Mouse (Mus musculus): Measurements from ENCODE around the gene Kti12. TPM values are rescaled to one million over a fixed set of nuclear protein-coding genes. Genes with fewer than 3 reads are reported as not detected.

Gene Kti12
- total RNA-seq (2012; rRNA removed): 26.2 and 26.7 TPM in 2 replicates

- in situ Hi-C loops (cut with MboI; ENCODE audit: low sequenced_read_pairs in 2 of 2, unreplicated experiment in 2 of 2): no loop called here
- Histone ChIP-seq H3K9ac (ENCODE audit: insufficient read depth, low read depth, low read length, poor library complexity, severe bottlenecking) (peak within 1 kb of the TSS; percentile 97), H3K4me3 (ENCODE audit: insufficient read depth in 1 of 2, low read depth in 1 of 2, low read length in 2 of 2, poor library complexity in 1 of 2, severe bottlenecking in 1 of 2) (peak within 1 kb of the TSS; percentile 93 to 98), H3K36me3 (ENCODE audit: control insufficient read depth, insufficient read depth, low read length, poor library complexity, severe bottlenecking) (peaks cover 4% of the 10 kb centered on the region; the same call in 1 of the 2 replicates), H3K9me3 (ENCODE audit: control insufficient read depth, insufficient read depth, low read depth, low read length) (no peaks in the 10 kb centered on the region), H3K27ac (ENCODE audit: insufficient read depth, low read depth, low read length, poor library complexity, severe bottlenecking) (no peak within 1 kb of the TSS; the same call in 1 of the 2 replicates), H3K4me1 (ENCODE audit: control insufficient read depth in 2 of 2, insufficient read depth in 2 of 2, low read length in 2 of 2, poor library complexity in 1 of 2) (peaks cover 2 to 4% of the 10 kb centered on the region in 2 experiments; a peak in 2 of 4 replicates)
- TF ChIP-seq MAFK (IDR thresholded peaks at IDR 0.05; ENCODE audit: insufficient read depth, low read depth, low read length): no peak
- no peak for TF ChIP-seq ZNF384 (IDR thresholded peaks at IDR 0.05; ENCODE audit: low read depth, low read length)
- peak; percentile 60 for TF ChIP-seq HCFC1 (IDR thresholded peaks at IDR 0.05; ENCODE audit: borderline replicate concordance, insufficient read depth, low read length)
- peak; percentile 63 for DNase-seq (ENCODE audit: low read depth, low spot score)
These were observed at the start of gene Kti12 for GRCm38 (mm10) chr4:108847715-108848504. TSS of gene Kti12 (plus strand) at chr4:108847785.

- Histone ChIP-seq H3K4me3 (ENCODE audit: insufficient read depth in 1 of 2, low read depth in 1 of 2, low read length in 2 of 2, poor library complexity in 1 of 2, severe bottlenecking in 1 of 2) (no peak overlapping the region), H3K27ac (ENCODE audit: insufficient read depth, low read depth, low read length, poor library complexity, severe bottlenecking) (no peak overlapping the region), H3K9ac (ENCODE audit: insufficient read depth, low read depth, low read length, poor library complexity, severe bottlenecking) (no peak overlapping the region), H3K4me1 (ENCODE audit: control insufficient read depth in 2 of 2, insufficient read depth in 2 of 2, low read length in 2 of 2, poor library complexity in 1 of 2) (peaks cover 0 to 3% of the 10 kb centered on the region in 2 experiments; a peak in 2 of 4 replicates), H3K36me3 (ENCODE audit: control insufficient read depth, insufficient read depth, low read length, poor library complexity, severe bottlenecking) (no peaks in the 10 kb centered on the region), H3K9me3 (ENCODE audit: control insufficient read depth, insufficient read depth, low read depth, low read length) (no peaks in the 10 kb centered on the region)
- peak; percentile 38 for DNase-seq (ENCODE audit: low read depth, low spot score)
- TF ChIP-seq ZC3H11A (IDR thresholded peaks at IDR 0.05; ENCODE audit: borderline replicate concordance, low read depth, low read length) (peak; percentile 20; the same call in 1 of the 2 replicates), CHD2 (IDR thresholded peaks at IDR 0.05; ENCODE audit: low read depth, low read length) (no peak)
- in situ Hi-C loops (cut with MboI; ENCODE audit: low sequenced_read_pairs in 2 of 2, unreplicated experiment in 2 of 2): no loop called here
These were observed 49.3 kb upstream of the Kti12 start for GRCm38 (mm10) chr4:108798083-108798830.

GRCm38 (mm10) chr4:108803535-108803934 is 44.0 kb upstream of the Kti12 start:
- Histone ChIP-seq H3K27ac (ENCODE audit: insufficient read depth, low read depth, low read length, poor library complexity, severe bottlenecking) (no peak overlapping the region), H3K36me3 (ENCODE audit: control insufficient read depth, insufficient read depth, low read length, poor library complexity, severe bottlenecking) (no peaks in the 10 kb centered on the region), H3K9ac (ENCODE audit: insufficient read depth, low read depth, low read length, poor library complexity, severe bottlenecking) (no peak overlapping the region), H3K9me3 (ENCODE audit: control insufficient read depth, insufficient read depth, low read depth, low read length) (no peaks in the 10 kb centered on the region), H3K4me3 (ENCODE audit: insufficient read depth in 1 of 2, low read depth in 1 of 2, low read length in 2 of 2, poor library complexity in 1 of 2, severe bottlenecking in 1 of 2) (no peak overlapping the region), H3K4me1 (ENCODE audit: control insufficient read depth in 2 of 2, insufficient read depth in 2 of 2, low read length in 2 of 2, poor library complexity in 1 of 2) (no peaks in the 10 kb centered on the region; a peak in 1 of 4 replicates)
- no peak for DNase-seq (ENCODE audit: low read depth, low spot score)
- TF ChIP-seq ZC3H11A (IDR thresholded peaks at IDR 0.05; ENCODE audit: borderline replicate concordance, low read depth, low read length) (no peak), MAFK (IDR thresholded peaks at IDR 0.05; ENCODE audit: insufficient read depth, low read depth, low read length) (no peak), CHD2 (IDR thresholded peaks at IDR 0.05; ENCODE audit: low read depth, low read length) (no peak), ZNF384 (IDR thresholded peaks at IDR 0.05; ENCODE audit: low read depth, low read length) (no peak), HCFC1 (IDR thresholded peaks at IDR 0.05; ENCODE audit: borderline replicate concordance, insufficient read depth, low read length) (no peak)
- in situ Hi-C loops (cut with MboI; ENCODE audit: low sequenced_read_pairs in 2 of 2, unreplicated experiment in 2 of 2): no loop called here

DNA sequence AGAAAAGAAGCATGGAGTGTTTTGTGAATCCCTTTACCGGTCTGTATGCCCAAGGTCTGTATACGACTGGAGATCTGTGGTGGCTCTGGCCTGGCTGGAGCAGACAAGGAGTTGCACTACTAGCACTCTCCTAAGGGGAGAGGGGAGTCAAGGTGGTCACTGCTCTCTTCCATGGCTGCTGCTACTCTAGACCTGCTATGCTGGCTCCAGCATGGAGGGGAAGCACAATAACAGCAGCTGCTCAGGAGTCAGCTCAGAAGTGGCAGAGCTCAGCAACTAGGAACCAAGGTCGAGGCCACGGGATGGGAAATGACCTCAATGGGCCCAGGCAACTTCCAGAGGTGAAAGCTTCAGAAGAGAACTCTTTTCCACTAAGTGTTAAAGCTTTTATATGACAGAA is 36.4 kb upstream of the Kti12 start:
- Histone ChIP-seq H3K27ac (ENCODE audit: insufficient read depth, low read depth, low read length, poor library complexity, severe bottlenecking) (no peak overlapping the region), H3K36me3 (ENCODE audit: control insufficient read depth, insufficient read depth, low read length, poor library complexity, severe bottlenecking) (no peaks in the 10 kb centered on the region), H3K9me3 (ENCODE audit: control insufficient read depth, insufficient read depth, low read depth, low read length) (no peaks in the 10 kb centered on the region), H3K4me1 (ENCODE audit: control insufficient read depth in 2 of 2, insufficient read depth in 2 of 2, low read length in 2 of 2, poor library complexity in 1 of 2) (no peaks in the 10 kb centered on the region), H3K4me3 (ENCODE audit: insufficient read depth in 1 of 2, low read depth in 1 of 2, low read length in 2 of 2, poor library complexity in 1 of 2, severe bottlenecking in 1 of 2) (no peak overlapping the region), H3K9ac (ENCODE audit: insufficient read depth, low read depth, low read length, poor library complexity, severe bottlenecking) (no peak overlapping the region)
- no peak for DNase-seq (ENCODE audit: low read depth, low spot score)
- TF ChIP-seq MAFK (IDR thresholded peaks at IDR 0.05; ENCODE audit: insufficient read depth, low read depth, low read length): no peak
- no peak for TF ChIP-seq CHD2 (IDR thresholded peaks at IDR 0.05; ENCODE audit: low read depth, low read length)
- TF ChIP-seq HCFC1 (IDR thresholded peaks at IDR 0.05; ENCODE audit: borderline replicate concordance, insufficient read depth, low read length): no peak
- no peak for TF ChIP-seq ZNF384 (IDR thresholded peaks at IDR 0.05; ENCODE audit: low read depth, low read length)
- no peak for TF ChIP-seq ZC3H11A (IDR thresholded peaks at IDR 0.05; ENCODE audit: borderline replicate concordance, low read depth, low read length)
- in situ Hi-C loops (cut with MboI; ENCODE audit: low sequenced_read_pairs in 2 of 2, unreplicated experiment in 2 of 2): no loop called here

All from ES-E14 (cell line).